Mouse (Mus musculus) ES-E14 (cell line): ENCODE measurements around the gene Samd3. TPM values are rescaled to one million over a fixed set of nuclear protein-coding genes. Genes with fewer than 3 reads are reported as not detected.

Experiments used
- DNase-seq: peaks from one replicate; pipeline ENCODE4 v3.0.0-alpha.2; 2013; ENCODE audit warnings: low read depth, low spot score
- H3K27ac ChIP-seq: 2 replicates; pipeline ENCODE4 v1.5.1; 2012; ENCODE audit warnings: low read depth, mild to moderate bottlenecking, low read length, moderate library complexity, mixed read lengths; ENCODE audit not compliant: poor library complexity, insufficient read depth, severe bottlenecking
- H3K36me3 ChIP-seq: 2 replicates; pipeline ENCODE4 v1.6.1; 2012; ENCODE audit warnings: mild to moderate bottlenecking, low read length, moderate library complexity, mixed read lengths; ENCODE audit not compliant: control insufficient read depth, poor library complexity, insufficient read depth, severe bottlenecking
- H3K4me1 ChIP-seq, 2 experiments: fragments of 150-350 bp in 1 of 2; sonication (generic) in 1 of 2; 2 replicates each; pipeline ENCODE4 v1.6.1; 2012; ENCODE audit warnings: low read length in 2 of 2, mild to moderate bottlenecking in 1 of 2, mixed read lengths in 1 of 2; ENCODE audit not compliant: control insufficient read depth in 2 of 2, insufficient read depth in 2 of 2, poor library complexity in 1 of 2
- H3K4me3 ChIP-seq, 2 experiments: fragments of 150-350 bp in 1 of 2; sonication (generic) in 1 of 2; 2 replicates each; pipeline ENCODE4 v1.5.1; 2012; ENCODE audit warnings: low read length in 2 of 2, low read depth in 1 of 2, mild to moderate bottlenecking in 1 of 2, mixed read lengths in 1 of 2; ENCODE audit not compliant: insufficient read depth in 1 of 2, poor library complexity in 1 of 2, severe bottlenecking in 1 of 2
- H3K9ac ChIP-seq: 2 replicates; pipeline ENCODE4 v1.6.1; 2012; ENCODE audit warnings: low read depth, mild to moderate bottlenecking, low read length, mixed read lengths; ENCODE audit not compliant: poor library complexity, insufficient read depth, severe bottlenecking
- H3K9me3 ChIP-seq: fragments of 150-350 bp; sonication (generic); 2 replicates; pipeline ENCODE4 v1.6.1; 2012; ENCODE audit warnings: low read depth, mild to moderate bottlenecking, low read length; ENCODE audit not compliant: control insufficient read depth, insufficient read depth
- CHD2 ChIP-seq: IDR thresholded peaks from 2 replicates; pipeline ENCODE4 v1.6.1; 2014; ENCODE audit warnings: mild to moderate bottlenecking, low read depth, low read length, inconsistent platforms
- HCFC1 ChIP-seq: IDR thresholded peaks from 2 replicates; pipeline ENCODE4 v1.6.1; 2012; ENCODE audit warnings: low read length, inconsistent platforms, borderline replicate concordance; ENCODE audit not compliant: insufficient read depth
- MAFK ChIP-seq: IDR thresholded peaks from 2 replicates; pipeline ENCODE4 v1.6.1; 2014; ENCODE audit warnings: mild to moderate bottlenecking, low read depth, low read length, inconsistent platforms; ENCODE audit not compliant: insufficient read depth
- ZC3H11A ChIP-seq: IDR thresholded peaks from 2 replicates; pipeline ENCODE4 v1.6.1; 2012; ENCODE audit warnings: low read depth, mild to moderate bottlenecking, inconsistent platforms, low read length, borderline replicate concordance
- ZNF384 ChIP-seq: IDR thresholded peaks from 2 replicates; pipeline ENCODE4 v1.6.1; 2012; ENCODE audit warnings: low read depth, low read length, inconsistent platforms
- in situ Hi-C, 2 experiments: fragments of 600-800 bp; cut with MboI; formaldehyde crosslinking; loops; one replicate each; pipeline ENCODE4 v1.15.1; 2025; ENCODE audit warnings: low sequenced_read_pairs in 2 of 2, inconsistent platforms in 1 of 2; ENCODE audit not compliant: unreplicated experiment in 2 of 2
- total RNA-seq: library from RNA; depleted of rRNA; stranded (reverse); fragments of 300-350 nt; gene quantifications from 2 replicates; pipeline ENCODE4 v1.2.3, GENCODE M21; 2012; rRNA removed

The Samd3 gene
- total RNA-seq, 1 experiment: not detected

DNA sequence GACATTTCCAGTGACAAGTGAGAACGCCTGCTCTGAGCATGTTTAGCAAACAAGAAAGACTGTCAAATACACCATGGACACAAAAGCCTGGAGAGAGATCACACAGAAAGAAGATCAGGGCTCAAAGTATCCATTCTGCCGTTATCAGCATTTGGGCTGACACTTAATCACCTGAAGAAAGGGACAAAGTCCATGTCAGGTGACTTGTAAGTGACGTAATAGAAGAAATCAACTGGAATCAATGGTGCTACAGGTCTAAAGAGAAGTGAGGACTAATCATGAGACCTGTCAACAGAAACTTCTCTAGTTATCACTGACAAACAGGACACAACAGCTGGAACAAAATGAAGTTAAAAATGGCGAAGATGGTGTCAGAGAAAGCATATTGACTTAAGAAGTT is 91.2 kb downstream of the Samd3 start:
- Histone ChIP-seq H3K4me1 (no peaks in the 10 kb centered on the region; a peak in 1 of 4 replicates), H3K9me3 (no peaks in the 10 kb centered on the region), H3K27ac (no peak overlapping the region), H3K9ac (no peak overlapping the region), H3K4me3 (no peak overlapping the region), H3K36me3 (no peaks in the 10 kb centered on the region)
- in situ Hi-C loops: no loop called here
- no peak for TF ChIP-seq CHD2
- no peak for TF ChIP-seq ZC3H11A
- no peak for TF ChIP-seq HCFC1
- TF ChIP-seq ZNF384: no peak
- no peak for TF ChIP-seq MAFK
- no peak for DNase-seq

Other genes with a start within 250 kb of the Samd3 start
- gene Gm9767, start 151.5 kb upstream of the Samd3 start, total RNA-seq: 0.40 TPM in 1 of 2 replicates, not detected in the other
- gene Tmem200a, start 150.7 kb upstream of the Samd3 start, total RNA-seq: 0.32 and 1.9 TPM in 2 replicates
- 3.0 and 6.0 TPM in 2 replicates for gene L3mbtl3, start 146.3 kb downstream of the Samd3 start, total RNA-seq